Mouse (Mus musculus) spleen, embryonic (tissue): ENCODE results near the gene Adcy7.

Source experiments
- CTCF ChIA-PET: fragments of 350-600 bp; sonication (Branson Sonifier 250); formaldehyde crosslinking; loops from one replicate; lab custom pipeline; 2022; lab: Charles Lee

Gene Adcy7

GRCm38 (mm10) chr8:88328689-88329088 is 56.5 kb downstream of the Adcy7 start:
- CTCF ChIA-PET = no interaction called here

GRCm38 (mm10) chr8:88330816-88331215 is 58.6 kb downstream of the Adcy7 start:
- CTCF ChIA-PET = no interaction called here

- CTCF ChIA-PET = no interaction called here
Measured at GRCm38 (mm10) chr8:88334384-88334783, 62.2 kb downstream of the Adcy7 start.

- CTCF ChIA-PET = no interaction called here
Measured at GRCm38 (mm10) chr8:88334975-88335374, 62.8 kb downstream of the Adcy7 start.

- CTCF ChIA-PET = no interaction called here
Measured at GRCm38 (mm10) chr8:88339221-88339620, 67.0 kb downstream of the Adcy7 start.

- CTCF ChIA-PET = no interaction called here
Measured at GRCm38 (mm10) chr8:88339887-88340695, 67.9 kb downstream of the Adcy7 start.

- CTCF ChIA-PET = no interaction called here
Measured at GRCm38 (mm10) chr8:88342026-88342425, 69.8 kb downstream of the Adcy7 start.

GRCm38 (mm10) chr8:88349046-88349445 is 76.8 kb downstream of the Adcy7 start:
- CTCF ChIA-PET = no interaction called here

- CTCF ChIA-PET = interaction anchor here (1.0 to 1.4 kb wide), 2 partner anchors 91 to 93 kb away, joined by 3 to 4 read pairs; no protein-coding TSS in a partner anchor
Measured at GRCm38 (mm10) chr8:88357226-88357933, 85.2 kb downstream of the Adcy7 start.

GRCm38 (mm10) chr8:88357946-88358345 is 85.7 kb downstream of the Adcy7 start:
- CTCF ChIA-PET = interaction anchor here (1.0 to 1.4 kb wide), 2 partner anchors 92 to 94 kb away, joined by 3 to 4 read pairs; no protein-coding TSS in a partner anchor

GRCm38 (mm10) chr8:88359959-88360358 is 87.8 kb downstream of the Adcy7 start:
- CTCF ChIA-PET = no interaction called here

- CTCF ChIA-PET = interaction anchor here (0.7 kb wide), 1 partner anchor 91 kb away, joined by 3 read pairs; no protein-coding TSS in a partner anchor
Measured at GRCm38 (mm10) chr8:88361044-88361707, 89.0 kb downstream of the Adcy7 start.

- CTCF ChIA-PET = no interaction called here
Measured at GRCm38 (mm10) chr8:88361708-88362428, 89.7 kb downstream of the Adcy7 start, which contains the start of gene Brd7. Gene Brd7 (minus strand): TSS chr8:88362194.

GRCm38 (mm10) chr8:88362446-88363150 is 90.4 kb downstream of the Adcy7 start:
- CTCF ChIA-PET = interaction anchor here (0.9 kb wide), 1 partner anchor 88 kb away, joined by 3 read pairs; no protein-coding TSS in a partner anchor

- CTCF ChIA-PET = no interaction called here
Measured at GRCm38 (mm10) chr8:88369221-88369620, 97.0 kb downstream of the Adcy7 start.

- CTCF ChIA-PET = no interaction called here
Measured at GRCm38 (mm10) chr8:88369805-88370204, 97.6 kb downstream of the Adcy7 start.

- CTCF ChIA-PET = no interaction called here
Measured at GRCm38 (mm10) chr8:88371522-88371921, 99.3 kb downstream of the Adcy7 start.

- CTCF ChIA-PET = no interaction called here
Measured at GRCm38 (mm10) chr8:88376836-88377582, 104.8 kb downstream of the Adcy7 start.
